Mouse (Mus musculus): ENCODE results near the gene Rbfox1. TPM values are rescaled to one million over a fixed set of nuclear protein-coding genes. Genes with fewer than 3 reads are reported as not detected.

The Rbfox1 gene
- polyA plus RNA-seq, 1 experiment from 2014 or later = 75.8 TPM

GRCm38 (mm10) chr16:6993180-6993579 lies 1108.0 kb downstream of the Rbfox1 start:
- H3K27ac ChIP-seq (ENCODE audit: low read depth, low read length) = no peak overlapping the region
- H3K27me3 ChIP-seq (replicated peaks; ENCODE audit: control insufficient read depth, insufficient read depth, low read length) = no peaks in the 10 kb centered on the region
- H3K36me3 ChIP-seq (ENCODE audit: control insufficient read depth, insufficient read depth, low read length) = no peaks in the 10 kb centered on the region
- no peaks in the 10 kb centered on the region for H3K9me3 ChIP-seq (replicated peaks; ENCODE audit: control insufficient read depth, low read length)
- no peak overlapping the region for H3K4me2 ChIP-seq (ENCODE audit: low read length)
- ATAC-seq (no peak), DNase-seq (ENCODE audit: low spot score) (peak; percentile 36)
- H3K4me3 ChIP-seq (ENCODE audit: low read depth, low read length) = no peak overlapping the region
- no peaks in the 10 kb centered on the region for H3K4me1 ChIP-seq (ENCODE audit: control insufficient read depth, insufficient read depth, low read length)
- 49% methylated on average over 2 of the region's 2 CpGs for WGBS
- H3K9ac ChIP-seq (ENCODE audit: low read length) = no peak overlapping the region

GRCm38 (mm10) chr16:6997109-6997508 lies 1112.0 kb downstream of the Rbfox1 start:
- no peaks in the 10 kb centered on the region for H3K27me3 ChIP-seq (replicated peaks; ENCODE audit: control insufficient read depth, insufficient read depth, low read length)
- no peak overlapping the region for H3K27ac ChIP-seq (ENCODE audit: low read depth, low read length)
- H3K4me3 ChIP-seq (ENCODE audit: low read depth, low read length) = no peak overlapping the region
- H3K36me3 ChIP-seq (ENCODE audit: control insufficient read depth, insufficient read depth, low read length) = no peaks in the 10 kb centered on the region
- H3K9ac ChIP-seq (ENCODE audit: low read length) = no peak overlapping the region
- DNase-seq (ENCODE audit: low spot score) (no peak), ATAC-seq (no peak)
- H3K4me1 ChIP-seq (ENCODE audit: control insufficient read depth, insufficient read depth, low read length) = no peaks in the 10 kb centered on the region
- no peak overlapping the region for H3K4me2 ChIP-seq (ENCODE audit: low read length)
- WGBS = 79% methylated on average over 4 of the region's 4 CpGs
- H3K9me3 ChIP-seq (replicated peaks; ENCODE audit: control insufficient read depth, low read length) = no peaks in the 10 kb centered on the region

DNA sequence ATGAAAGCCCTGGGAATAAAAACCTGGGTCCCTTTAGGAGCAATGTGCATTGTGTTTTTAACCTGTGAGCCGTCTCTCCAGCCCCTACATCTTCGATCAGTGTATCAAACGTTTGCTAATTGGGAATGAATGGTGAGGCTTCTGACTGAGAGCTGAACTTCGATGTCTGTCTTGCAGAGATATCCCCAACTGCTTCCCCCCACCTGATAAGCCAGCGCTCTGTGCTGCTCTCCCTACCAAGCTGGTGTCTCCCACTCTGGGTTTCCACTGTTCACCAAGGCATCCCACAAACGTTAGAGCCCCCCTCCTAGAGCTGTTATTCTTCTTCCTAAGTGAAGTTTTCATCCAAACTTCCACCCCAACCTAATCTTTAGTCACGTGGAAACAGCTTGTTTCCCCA lies 1112.7 kb downstream of the Rbfox1 start:
- 71% methylated on average over 7 of the region's 7 CpGs for WGBS
- Histone ChIP-seq H3K9ac (ENCODE audit: low read length) (no peak overlapping the region), H3K9me3 (replicated peaks; ENCODE audit: control insufficient read depth, low read length) (no peaks in the 10 kb centered on the region), H3K4me3 (ENCODE audit: low read depth, low read length) (no peak overlapping the region), H3K27ac (ENCODE audit: low read depth, low read length) (no peak overlapping the region), H3K27me3 (replicated peaks; ENCODE audit: control insufficient read depth, insufficient read depth, low read length) (no peaks in the 10 kb centered on the region), H3K36me3 (ENCODE audit: control insufficient read depth, insufficient read depth, low read length) (no peaks in the 10 kb centered on the region), H3K4me1 (ENCODE audit: control insufficient read depth, insufficient read depth, low read length) (no peaks in the 10 kb centered on the region), H3K4me2 (ENCODE audit: low read length) (no peak overlapping the region)
- ATAC-seq = no peak
- no peak for DNase-seq (ENCODE audit: low spot score)

DNA sequence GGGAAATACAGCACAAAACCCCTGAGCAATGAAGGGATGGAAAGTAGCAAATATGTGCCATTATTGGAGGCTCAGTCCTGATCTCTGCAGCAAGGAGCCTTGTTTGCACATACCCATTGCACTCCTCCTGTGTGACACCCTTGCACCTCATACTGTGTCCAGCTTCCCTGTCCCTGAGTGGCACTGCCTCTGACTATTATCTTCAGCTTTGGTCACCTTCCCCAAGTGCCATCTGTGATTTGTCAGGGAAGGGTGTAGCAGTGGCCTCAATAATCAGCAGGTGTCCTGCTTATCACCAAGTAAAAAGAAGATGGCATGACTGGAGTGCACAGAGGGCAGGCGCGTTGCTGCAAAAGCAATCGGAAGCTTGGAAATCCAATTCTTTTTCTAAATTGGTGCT lies 1119.4 kb downstream of the Rbfox1 start:
- Histone ChIP-seq H3K9ac (ENCODE audit: low read length) (no peak overlapping the region), H3K4me1 (ENCODE audit: control insufficient read depth, insufficient read depth, low read length) (no peaks in the 10 kb centered on the region), H3K4me2 (ENCODE audit: low read length) (no peak overlapping the region), H3K9me3 (replicated peaks; ENCODE audit: control insufficient read depth, low read length) (no peaks in the 10 kb centered on the region), H3K27me3 (replicated peaks; ENCODE audit: control insufficient read depth, insufficient read depth, low read length) (no peaks in the 10 kb centered on the region), H3K36me3 (ENCODE audit: control insufficient read depth, insufficient read depth, low read length) (no peaks in the 10 kb centered on the region), H3K4me3 (ENCODE audit: low read depth, low read length) (no peak overlapping the region), H3K27ac (ENCODE audit: low read depth, low read length) (no peak overlapping the region)
- ATAC-seq = no peak
- 98% methylated on average over 3 of the region's 3 CpGs for WGBS
- DNase-seq (ENCODE audit: low spot score) = no peak

GRCm38 (mm10) chr16:7005478-7005877 lies 1120.3 kb downstream of the Rbfox1 start:
- WGBS = 17% methylated on average over 3 of the region's 3 CpGs
- Histone ChIP-seq H3K27ac (ENCODE audit: low read depth, low read length) (no peak overlapping the region), H3K4me2 (ENCODE audit: low read length) (no peak overlapping the region), H3K9me3 (replicated peaks; ENCODE audit: control insufficient read depth, low read length) (no peaks in the 10 kb centered on the region), H3K36me3 (ENCODE audit: control insufficient read depth, insufficient read depth, low read length) (no peaks in the 10 kb centered on the region), H3K9ac (ENCODE audit: low read length) (no peak overlapping the region), H3K27me3 (replicated peaks; ENCODE audit: control insufficient read depth, insufficient read depth, low read length) (no peaks in the 10 kb centered on the region), H3K4me1 (ENCODE audit: control insufficient read depth, insufficient read depth, low read length) (no peaks in the 10 kb centered on the region), H3K4me3 (ENCODE audit: low read depth, low read length) (no peak overlapping the region)
- no peak for ATAC-seq
- DNase-seq (ENCODE audit: low spot score) = peak; percentile 50

- no peak overlapping the region for H3K4me2 ChIP-seq (ENCODE audit: low read length)
- no peak for ATAC-seq
- H3K4me3 ChIP-seq (ENCODE audit: low read depth, low read length) = no peak overlapping the region
- no peak overlapping the region for H3K27ac ChIP-seq (ENCODE audit: low read depth, low read length)
- no peaks in the 10 kb centered on the region for H3K9me3 ChIP-seq (replicated peaks; ENCODE audit: control insufficient read depth, low read length)
- no peak overlapping the region for H3K9ac ChIP-seq (ENCODE audit: low read length)
- 79% methylated on average over 7 of the region's 7 CpGs for WGBS
- no peak for DNase-seq (ENCODE audit: low spot score)
- H3K27me3 ChIP-seq (replicated peaks; ENCODE audit: control insufficient read depth, insufficient read depth, low read length) = no peaks in the 10 kb centered on the region
- no peaks in the 10 kb centered on the region for H3K4me1 ChIP-seq (ENCODE audit: control insufficient read depth, insufficient read depth, low read length)
- no peaks in the 10 kb centered on the region for H3K36me3 ChIP-seq (ENCODE audit: control insufficient read depth, insufficient read depth, low read length)
Measured at GRCm38 (mm10) chr16:7017310-7017709, 1132.2 kb downstream of the Rbfox1 start.

- Histone ChIP-seq H3K9me3 (replicated peaks; ENCODE audit: control insufficient read depth, low read length) (no peaks in the 10 kb centered on the region), H3K36me3 (ENCODE audit: control insufficient read depth, insufficient read depth, low read length) (no peaks in the 10 kb centered on the region), H3K27me3 (replicated peaks; ENCODE audit: control insufficient read depth, insufficient read depth, low read length) (peaks cover 10% of the 10 kb centered on the region), H3K27ac (ENCODE audit: low read depth, low read length) (no peak overlapping the region), H3K4me1 (ENCODE audit: control insufficient read depth, insufficient read depth, low read length) (peaks cover 5% of the 10 kb centered on the region), H3K4me2 (ENCODE audit: low read length) (no peak overlapping the region), H3K9ac (ENCODE audit: low read length) (no peak overlapping the region), H3K4me3 (ENCODE audit: low read depth, low read length) (no peak overlapping the region)
- 93% methylated on average over 5 of the region's 5 CpGs for WGBS
- no peak for ATAC-seq
- DNase-seq (ENCODE audit: low spot score) = no peak
Measured at GRCm38 (mm10) chr16:7034231-7034630, 1149.1 kb downstream of the Rbfox1 start.

DNA sequence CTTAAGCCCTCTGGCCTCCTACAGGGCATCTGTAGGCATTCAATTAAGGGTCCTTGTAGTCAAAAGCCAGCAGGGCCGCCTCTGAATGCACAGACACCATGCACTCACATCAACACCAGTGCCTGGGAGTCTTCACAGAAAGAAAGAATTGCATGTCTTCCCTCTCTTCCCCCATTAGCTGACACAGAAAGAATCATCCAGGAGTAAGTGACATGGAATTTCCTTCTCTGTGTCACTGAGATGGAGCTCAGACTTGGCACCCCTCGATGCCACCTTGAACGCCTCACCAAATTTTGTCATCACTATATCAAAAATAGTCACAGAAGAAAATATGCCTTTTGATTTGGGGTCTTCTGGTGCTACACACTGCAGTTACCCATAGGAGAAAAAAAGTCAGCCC lies 1151.4 kb downstream of the Rbfox1 start:
- Histone ChIP-seq H3K27me3 (replicated peaks; ENCODE audit: control insufficient read depth, insufficient read depth, low read length) (peaks cover 11% of the 10 kb centered on the region), H3K4me1 (ENCODE audit: control insufficient read depth, insufficient read depth, low read length) (peaks cover 9% of the 10 kb centered on the region), H3K4me2 (ENCODE audit: low read length) (no peak overlapping the region), H3K4me3 (ENCODE audit: low read depth, low read length) (no peak overlapping the region), H3K36me3 (ENCODE audit: control insufficient read depth, insufficient read depth, low read length) (no peaks in the 10 kb centered on the region), H3K9me3 (replicated peaks; ENCODE audit: control insufficient read depth, low read length) (no peaks in the 10 kb centered on the region), H3K9ac (ENCODE audit: low read length) (no peak overlapping the region), H3K27ac (ENCODE audit: low read depth, low read length) (no peak overlapping the region)
- DNase-seq (ENCODE audit: low spot score) (no peak), ATAC-seq (no peak)
- 63% methylated on average over 3 of the region's 3 CpGs for WGBS

DNA sequence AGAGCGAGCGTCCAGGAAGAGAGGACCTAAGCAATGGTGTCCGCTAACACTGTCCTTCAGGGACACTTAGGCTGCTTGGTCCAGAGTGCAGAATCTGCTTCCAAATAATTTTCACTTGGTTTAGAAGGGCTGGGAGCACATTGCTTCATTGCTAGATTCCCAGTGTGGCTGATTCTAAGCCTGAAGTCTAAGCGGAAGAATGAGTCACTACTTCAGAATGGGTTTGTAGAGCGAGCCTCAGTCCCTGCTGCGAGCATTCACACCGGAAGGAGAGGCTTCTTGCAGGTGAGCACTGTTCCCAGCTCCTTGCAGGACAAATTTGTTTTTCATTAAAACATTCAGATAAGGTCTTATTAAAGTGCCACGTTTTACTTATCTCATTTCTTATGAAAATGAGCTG lies 1151.8 kb downstream of the Rbfox1 start:
- no peaks in the 10 kb centered on the region for H3K36me3 ChIP-seq (ENCODE audit: control insufficient read depth, insufficient read depth, low read length)
- H3K4me2 ChIP-seq (ENCODE audit: low read length) = no peak overlapping the region
- H3K9ac ChIP-seq (ENCODE audit: low read length) = no peak overlapping the region
- no peak overlapping the region for H3K4me3 ChIP-seq (ENCODE audit: low read depth, low read length)
- no peaks in the 10 kb centered on the region for H3K9me3 ChIP-seq (replicated peaks; ENCODE audit: control insufficient read depth, low read length)
- no peak for DNase-seq (ENCODE audit: low spot score)
- 64% methylated on average over 8 of the region's 8 CpGs for WGBS
- H3K27ac ChIP-seq (ENCODE audit: low read depth, low read length) = no peak overlapping the region
- peaks cover 9% of the 10 kb centered on the region for H3K4me1 ChIP-seq (ENCODE audit: control insufficient read depth, insufficient read depth, low read length)
- ATAC-seq = no peak
- peaks cover 13% of the 10 kb centered on the region for H3K27me3 ChIP-seq (replicated peaks; ENCODE audit: control insufficient read depth, insufficient read depth, low read length)
